Mouse (Mus musculus) limb, embryonic 15.5 days (tissue): ENCODE measurements at regions not wholly inside any gene's neighbourhood (a gene's known extent, or its start where the extent isn't known, plus 50 kb on each side); places are given as distances from the start of the nearest gene placed in this dataset.
A peak's percentile ranks its signal among the peaks of the same experiment; 100 is the strongest.

ENCODE experiments used
- ATAC-seq: fragments of 200-750 bp; cut with Nextera tagmentation; 2 replicates; pipeline ENCODE4 v1.8.0; 2017; ENCODE audit warnings: low read depth, moderate TSS enrichment; ENCODE audit not compliant: insufficient number of reproducible peaks, low FRiP score, low TSS enrichment
- H3K27ac ChIP-seq: fragments of 300-500 bp; sonication (generic); 2 replicates; pipeline ENCODE4 v1.5.1; 2015; ENCODE audit warnings: moderate library complexity, mild to moderate bottlenecking, inconsistent platforms
- H3K27me3 ChIP-seq: fragments of 300-500 bp; sonication (generic); 2 replicates; pipeline ENCODE4 v1.6.1; 2015; ENCODE audit warnings: inconsistent platforms
- H3K36me3 ChIP-seq: fragments of 300-500 bp; sonication (generic); 2 replicates; pipeline ENCODE4 v1.6.1; 2015; ENCODE audit warnings: inconsistent platforms
- H3K4me1 ChIP-seq: fragments of 300-500 bp; sonication (generic); 2 replicates; pipeline ENCODE4 v1.6.1; 2015; ENCODE audit warnings: inconsistent platforms
- H3K4me2 ChIP-seq: fragments of 300-500 bp; sonication (generic); 2 replicates; pipeline ENCODE4 v1.6.1; 2015; ENCODE audit warnings: mild to moderate bottlenecking, inconsistent platforms
- H3K4me3 ChIP-seq: fragments of 300-500 bp; sonication (generic); 2 replicates; pipeline ENCODE4 v1.5.1; 2015; ENCODE audit warnings: mild to moderate bottlenecking, inconsistent platforms
- H3K9ac ChIP-seq: fragments of 300-500 bp; sonication (generic); 2 replicates; pipeline ENCODE4 v1.6.1; 2015; ENCODE audit warnings: inconsistent platforms
- H3K9me3 ChIP-seq: fragments of 300-500 bp; sonication (generic); 2 replicates; pipeline ENCODE4 v1.6.1; 2016; ENCODE audit warnings: inconsistent platforms
- WGBS: fragments of 180-500 bp; shearing (Covaris S2); methylation state at CpG from one replicate; pipeline ENCODE4 v1.1.7; 2015; 5-methylcytosine and 5-hydroxymethylcytosine counted together

GRCm38 (mm10) chr8:26791795-26792194 lies 185.3 kb upstream of the Zfp703 start:
- H3K9me3 ChIP-seq, result no peaks in the 10 kb centered on the region
- H3K4me3 ChIP-seq, result no peak overlapping the region
- 0 out of 2 replicates have a peak, but pooled peaks cover 3% of the 10 kb centered on the region for H3K27me3 ChIP-seq
- H3K36me3 ChIP-seq, result no peaks in the 10 kb centered on the region
- no peak for ATAC-seq
- H3K4me2 ChIP-seq, result no peak overlapping the region
- no peaks in the 10 kb centered on the region for H3K4me1 ChIP-seq
- WGBS, result 84% methylated on average over 2 of the region's 2 CpGs
- no peak overlapping the region for H3K27ac ChIP-seq
- H3K9ac ChIP-seq, result no peak overlapping the region

- Histone ChIP-seq H3K27ac (no peak overlapping the region), H3K27me3 (0 out of 2 replicates have a peak, but pooled peaks cover 3% of the 10 kb centered on the region), H3K9me3 (no peaks in the 10 kb centered on the region), H3K4me1 (no peaks in the 10 kb centered on the region), H3K9ac (no peak overlapping the region), H3K36me3 (no peaks in the 10 kb centered on the region), H3K4me3 (no peak overlapping the region), H3K4me2 (no peak overlapping the region)
- 74% methylated on average over 9 of the region's 9 CpGs for WGBS
- ATAC-seq, result no peak
Observed at GRCm38 (mm10) chr8:26793606-26794292, 183.4 kb upstream of the Zfp703 start.

- Histone ChIP-seq H3K9me3 (no peaks in the 10 kb centered on the region), H3K4me3 (no peak overlapping the region), H3K4me2 (no peak overlapping the region), H3K4me1 (no peaks in the 10 kb centered on the region), H3K9ac (no peak overlapping the region), H3K27me3 (0 out of 2 replicates have a peak, but pooled peaks cover 3% of the 10 kb centered on the region), H3K36me3 (no peaks in the 10 kb centered on the region), H3K27ac (no peak overlapping the region)
- no peak for ATAC-seq
- WGBS, result 63% methylated on average over 4 of the region's 4 CpGs
Observed at GRCm38 (mm10) chr8:26794411-26794810, 182.7 kb upstream of the Zfp703 start.

- Histone ChIP-seq H3K4me2 (no peak overlapping the region), H3K9me3 (no peaks in the 10 kb centered on the region), H3K27ac (no peak overlapping the region), H3K4me3 (no peak overlapping the region), H3K27me3 (0 out of 2 replicates have a peak, but pooled peaks cover 3% of the 10 kb centered on the region), H3K9ac (no peak overlapping the region), H3K36me3 (no peaks in the 10 kb centered on the region), H3K4me1 (no peaks in the 10 kb centered on the region)
- ATAC-seq, result no peak
- WGBS, result 87% methylated on average over 8 of the region's 8 CpGs
Observed at GRCm38 (mm10) chr8:26795616-26796015, 181.5 kb upstream of the Zfp703 start.

- H3K9ac ChIP-seq, result no peak overlapping the region
- 31% methylated on average over 1 of the region's 1 CpGs for WGBS
- H3K4me3 ChIP-seq, result no peak overlapping the region
- H3K27me3 ChIP-seq, result peaks cover 15% of the 10 kb centered on the region; the same call in 1 of the 2 replicates
- peaks cover 6% of the 10 kb centered on the region for H3K4me1 ChIP-seq
- H3K36me3 ChIP-seq, result no peaks in the 10 kb centered on the region
- H3K4me2 ChIP-seq, result no peak overlapping the region
- ATAC-seq, result no peak
- no peaks in the 10 kb centered on the region for H3K9me3 ChIP-seq
- no peak overlapping the region for H3K27ac ChIP-seq
Observed at GRCm38 (mm10) chr8:26799814-26800213, 177.3 kb upstream of the Zfp703 start.

- no peak overlapping the region for H3K4me2 ChIP-seq
- H3K9me3 ChIP-seq, result no peaks in the 10 kb centered on the region
- 42% methylated on average over 9 of the region's 9 CpGs for WGBS
- no peaks in the 10 kb centered on the region for H3K36me3 ChIP-seq
- peaks cover 19% of the 10 kb centered on the region; the same call in 1 of the 2 replicates for H3K27me3 ChIP-seq
- no peak overlapping the region for H3K9ac ChIP-seq
- H3K4me1 ChIP-seq, result peaks cover 44% of the 10 kb centered on the region
- no peak for ATAC-seq
- no peak overlapping the region for H3K4me3 ChIP-seq
- no peak overlapping the region for H3K27ac ChIP-seq
Observed at GRCm38 (mm10) chr8:26804089-26804488, 173.0 kb upstream of the Zfp703 start.

GRCm38 (mm10) chr8:26804901-26805341 lies 172.2 kb upstream of the Zfp703 start:
- Histone ChIP-seq H3K9ac (no peak overlapping the region), H3K4me3 (no peak overlapping the region), H3K27me3 (peaks cover 17% of the 10 kb centered on the region; the same call in 1 of the 2 replicates), H3K4me1 (peaks cover 49% of the 10 kb centered on the region), H3K27ac (peak overlapping the region; percentile 76), H3K4me2 (0 out of 2 replicates have a peak overlapping the region, but pooled peaks have one; percentile 12), H3K9me3 (no peaks in the 10 kb centered on the region), H3K36me3 (no peaks in the 10 kb centered on the region)
- 18% methylated on average over 7 of the region's 7 CpGs for WGBS
- no peak for ATAC-seq

GRCm38 (mm10) chr8:26805371-26805821 lies 171.7 kb upstream of the Zfp703 start:
- Histone ChIP-seq H3K4me2 (0 out of 2 replicates have a peak overlapping the region, but pooled peaks have one; percentile 12), H3K36me3 (no peaks in the 10 kb centered on the region), H3K4me1 (peaks cover 49% of the 10 kb centered on the region), H3K9ac (no peak overlapping the region), H3K27me3 (peaks cover 15% of the 10 kb centered on the region; the same call in 1 of the 2 replicates), H3K27ac (peak overlapping the region; percentile 76), H3K9me3 (no peaks in the 10 kb centered on the region), H3K4me3 (no peak overlapping the region)
- no peak for ATAC-seq
- WGBS, result 5% methylated on average over 6 of the region's 6 CpGs

GRCm38 (mm10) chr8:26808111-26808651 lies 168.9 kb upstream of the Zfp703 start:
- 10% methylated on average over 11 of the region's 11 CpGs for WGBS
- no peak overlapping the region for H3K4me3 ChIP-seq
- H3K9me3 ChIP-seq, result no peaks in the 10 kb centered on the region
- no peaks in the 10 kb centered on the region for H3K36me3 ChIP-seq
- no peak overlapping the region for H3K9ac ChIP-seq
- H3K4me2 ChIP-seq, result peak overlapping the region; percentile 15
- H3K27ac ChIP-seq, result 0 out of 2 replicates have a peak overlapping the region, but pooled peaks have one; percentile 30
- peaks cover 61% of the 10 kb centered on the region for H3K4me1 ChIP-seq
- peaks cover 4% of the 10 kb centered on the region; the same call in 1 of the 2 replicates for H3K27me3 ChIP-seq
- ATAC-seq, result no peak

GRCm38 (mm10) chr8:26808771-26809170 lies 168.4 kb upstream of the Zfp703 start:
- peak; percentile 54; the same call in 1 of the 2 replicates for ATAC-seq
- Histone ChIP-seq H3K27ac (peak overlapping the region; percentile 48; the same call in 1 of the 2 replicates), H3K36me3 (no peaks in the 10 kb centered on the region), H3K27me3 (peaks cover 4% of the 10 kb centered on the region; the same call in 1 of the 2 replicates), H3K4me1 (peaks cover 61% of the 10 kb centered on the region), H3K9ac (no peak overlapping the region), H3K4me2 (no peak overlapping the region), H3K9me3 (no peaks in the 10 kb centered on the region), H3K4me3 (no peak overlapping the region)
- 28% methylated on average over 3 of the region's 3 CpGs for WGBS

- WGBS, result 84% methylated on average over 7 of the region's 7 CpGs
Observed at GRCm38 (mm10) chr8:26809943-26810342, 167.2 kb upstream of the Zfp703 start.

More at GRCm38 (mm10) chr8:26809943-26810342, 167.2 kb upstream of the Zfp703 start:
- no peak overlapping the region for H3K4me2 ChIP-seq
- H3K36me3 ChIP-seq, result no peaks in the 10 kb centered on the region
- no peak for ATAC-seq
- H3K9ac ChIP-seq, result no peak overlapping the region
- peaks cover 55% of the 10 kb centered on the region for H3K4me1 ChIP-seq
- H3K9me3 ChIP-seq, result no peaks in the 10 kb centered on the region
- H3K27ac ChIP-seq, result no peak overlapping the region
- peaks cover 4% of the 10 kb centered on the region; the same call in 1 of the 2 replicates for H3K27me3 ChIP-seq
- no peak overlapping the region for H3K4me3 ChIP-seq
